Mouse (Mus musculus): ENCODE measurements around the gene Rabepk. TPM values are rescaled to one million over a fixed set of nuclear protein-coding genes. Genes with fewer than 3 reads are reported as not detected.

The Rabepk gene
- total and polyA plus RNA-seq, 3 experiments = 47.1 to 85.3 TPM; not detected in 1

- Histone ChIP-seq H3K79me2 (ENCODE audit: control insufficient read depth, insufficient read depth, low read length, poor library complexity) (peaks cover 51% of the 10 kb centered on the region), H3K36me3 (ENCODE audit: control insufficient read depth in 1 of 2, insufficient read depth in 2 of 2, low read length in 2 of 2) (peaks cover 30 to 33% of the 10 kb centered on the region in 2 experiments)
- TF ChIP-seq NRF1 (IDR thresholded peaks at IDR 0.05; ENCODE audit: insufficient read depth, low read depth, low read length, poor library complexity, severe bottlenecking) = no peak
- TF ChIP-seq MYC (IDR thresholded peaks at IDR 0.05; ENCODE audit: low read depth, low read length) = no peak
- no peak for TF ChIP-seq HCFC1 (IDR thresholded peaks at IDR 0.05; ENCODE audit: low read depth, low read length)
- TF ChIP-seq CHD1 (IDR thresholded peaks at IDR 0.05; ENCODE audit: low read depth, low read length) = peak; percentile 71; the same call in 1 of the 2 replicates
- TF ChIP-seq GATA1 (IDR thresholded peaks at IDR 0.05; ENCODE audit: low read depth, low read length) = no peak
These were observed 28.8 kb downstream of the Rabepk start for GRCm38 (mm10) chr2:34770951-34771350.

GRCm38 (mm10) chr2:34770049-34770448 is 29.7 kb downstream of the Rabepk start:
- Histone ChIP-seq H3K9ac (ENCODE audit: control insufficient read depth, low read depth, low read length, poor library complexity, severe bottlenecking) (peak overlapping the region; percentile 94; the same call in 1 of the 2 replicates), H3K79me2 (ENCODE audit: control insufficient read depth, insufficient read depth, low read length, poor library complexity) (peaks cover 43% of the 10 kb centered on the region), H3K36me3 (ENCODE audit: control insufficient read depth in 1 of 2, insufficient read depth in 2 of 2, low read length in 2 of 2) (peaks cover 21 to 25% of the 10 kb centered on the region in 2 experiments), H3K4me3 (ENCODE audit: control insufficient read depth in 1 of 2, insufficient read depth in 1 of 2, low read depth in 2 of 2, low read length in 2 of 2) (peak overlapping the region in 1 of 2 experiments; percentile 28; a peak in 2 of 4 replicates), H3K27ac (ENCODE audit: control insufficient read depth, low read depth, low read length) (peak overlapping the region; percentile 69; the same call in 1 of the 2 replicates), H3K9me3 (replicated peaks; ENCODE audit: insufficient read depth, low read length) (no peaks in the 10 kb centered on the region), H3K27me3 (ENCODE audit: control insufficient read depth in 1 of 2, insufficient read depth in 2 of 2, low read length in 2 of 2) (no peaks in the 10 kb centered on the region), H3K4me1 (ENCODE audit: control insufficient read depth in 1 of 2, insufficient read depth in 2 of 2, low read length in 2 of 2) (peaks cover 2 to 10% of the 10 kb centered on the region in 2 experiments; a peak in 3 of 4 replicates)
- peak; percentile 47 for DNase-seq (ENCODE audit: low read depth, low spot score)
- TF ChIP-seq ETS1 (IDR thresholded peaks at IDR 0.05; ENCODE audit: low read depth, low read length) (peak; percentile 34; the same call in 1 of the 2 replicates), NRF1 (IDR thresholded peaks at IDR 0.05; ENCODE audit: insufficient read depth, low read depth, low read length, poor library complexity, severe bottlenecking) (no peak), TCF12 (IDR thresholded peaks at IDR 0.05; ENCODE audit: low read depth, low read length) (no peak; the same call in 1 of the 2 replicates), MEF2A (IDR thresholded peaks at IDR 0.05; ENCODE audit: extremely low read depth, insufficient replicate concordance, low read depth, low read length, poor library complexity, severe bottlenecking) (no peak), ZNF384 (IDR thresholded peaks at IDR 0.05; ENCODE audit: low read depth, low read length) (no peak), ZKSCAN1 (IDR thresholded peaks at IDR 0.05; ENCODE audit: low read depth, low read length) (no peak), EP300 (IDR thresholded peaks at IDR 0.05; ENCODE audit: low read depth in 1 of 2, low read length in 2 of 2) (peak in 1 of 2 experiments; percentile 59; a peak in 1 of 4 replicates)

More at GRCm38 (mm10) chr2:34770951-34771350, 28.8 kb downstream of the Rabepk start:
- Histone ChIP-seq H3K9ac (ENCODE audit: control insufficient read depth, low read depth, low read length, poor library complexity, severe bottlenecking) (peak overlapping the region; percentile 94), H3K27me3 (ENCODE audit: control insufficient read depth in 1 of 2, insufficient read depth in 2 of 2, low read length in 2 of 2) (no peaks in the 10 kb centered on the region), H3K4me3 (ENCODE audit: control insufficient read depth in 1 of 2, insufficient read depth in 1 of 2, low read depth in 2 of 2, low read length in 2 of 2) (peak overlapping the region; percentile 75 to 87), H3K4me1 (ENCODE audit: control insufficient read depth in 1 of 2, insufficient read depth in 2 of 2, low read length in 2 of 2) (peaks cover 2 to 14% of the 10 kb centered on the region in 2 experiments; a peak in 3 of 4 replicates), H3K9me3 (replicated peaks; ENCODE audit: insufficient read depth, low read length) (no peaks in the 10 kb centered on the region), H3K27ac (ENCODE audit: control insufficient read depth, low read depth, low read length) (peak overlapping the region; percentile 79)
- peak; percentile 63 for DNase-seq (ENCODE audit: low read depth, low spot score)

- no peak overlapping the region for H3K27ac ChIP-seq (ENCODE audit: control insufficient read depth, low read depth, low read length)
- TF ChIP-seq KAT2A (conservative IDR thresholded peaks at IDR 0.05; ENCODE audit: low read depth, low read length) = no peak
- no peak for TF ChIP-seq CHD2 (IDR thresholded peaks at IDR 0.05; ENCODE audit: low read length)
- TF ChIP-seq HCFC1 (IDR thresholded peaks at IDR 0.05; ENCODE audit: low read depth, low read length) = no peak
- TF ChIP-seq MAZ (IDR thresholded peaks at IDR 0.05; ENCODE audit: low read depth, low read length) = no peak
- no peak for TF ChIP-seq ETS1 (IDR thresholded peaks at IDR 0.05; ENCODE audit: low read depth, low read length)
- TF ChIP-seq NRF1 (IDR thresholded peaks at IDR 0.05; ENCODE audit: insufficient read depth, low read depth, low read length, poor library complexity, severe bottlenecking) = no peak
- TF ChIP-seq ZC3H11A (IDR thresholded peaks at IDR 0.05; ENCODE audit: low read depth, low read length) = no peak
- no peak for TF ChIP-seq TAL1 (IDR thresholded peaks at IDR 0.05; ENCODE audit: low read length)
- TF ChIP-seq MYB (IDR thresholded peaks at IDR 0.05; ENCODE audit: low read depth, low read length) = no peak
- no peak for TF ChIP-seq ZMIZ1 (IDR thresholded peaks at IDR 0.05; ENCODE audit: low read depth, low read length)
- TF ChIP-seq ELF1 (IDR thresholded peaks at IDR 0.05; ENCODE audit: low read depth, low read length) = no peak
- no peak for TF ChIP-seq GABPA (IDR thresholded peaks at IDR 0.05; ENCODE audit: low read depth, low read length)
- TF ChIP-seq JUND (IDR thresholded peaks at IDR 0.05; ENCODE audit: low read depth, low read length) = no peak
- no peak for TF ChIP-seq CHD1 (IDR thresholded peaks at IDR 0.05; ENCODE audit: low read depth, low read length)
- no peak for DNase-seq (ENCODE audit: low read depth, low spot score)
These were observed 34.9 kb downstream of the Rabepk start for GRCm38 (mm10) chr2:34764801-34765200.

More at GRCm38 (mm10) chr2:34764801-34765200, 34.9 kb downstream of the Rabepk start:
- Histone ChIP-seq H3K79me2 (ENCODE audit: control insufficient read depth, insufficient read depth, low read length, poor library complexity) (no peaks in the 10 kb centered on the region), H3K4me3 (ENCODE audit: control insufficient read depth in 1 of 2, insufficient read depth in 1 of 2, low read depth in 2 of 2, low read length in 2 of 2) (no peak overlapping the region), H3K9ac (ENCODE audit: control insufficient read depth, low read depth, low read length, poor library complexity, severe bottlenecking) (no peak overlapping the region), H3K36me3 (ENCODE audit: control insufficient read depth in 1 of 2, insufficient read depth in 2 of 2, low read length in 2 of 2) (peaks cover 0 to under 1% of the 10 kb centered on the region in 2 experiments; a peak in 1 of 4 replicates), H3K9me3 (replicated peaks; ENCODE audit: insufficient read depth, low read length) (no peaks in the 10 kb centered on the region), H3K4me1 (ENCODE audit: control insufficient read depth in 1 of 2, insufficient read depth in 2 of 2, low read length in 2 of 2) (peaks cover 3 to 5% of the 10 kb centered on the region in 2 experiments; a peak in 2 of 4 replicates), H3K27me3 (ENCODE audit: control insufficient read depth in 1 of 2, insufficient read depth in 2 of 2, low read length in 2 of 2) (no peaks in the 10 kb centered on the region)
